Mouse (Mus musculus) layer of hippocampus, adult 2 months (tissue): ENCODE results near the gene Nckap5. TPM values are rescaled to one million over a fixed set of nuclear protein-coding genes. Genes with fewer than 3 reads are reported as not detected.
"Not testable (repeated sequence)": the region's sequence is repeated elsewhere in the genome, so short reads cannot be mapped to it uniquely, and the experiment has no call there.

ENCODE experiments used
- DNase-seq, 2 experiments: peaks; one replicate each; pipeline ENCODE4 v3.0.0; 2022; ENCODE audit warnings: low spot score in 2 of 2
- H3K27ac ChIP-seq: fragments of 200-600 bp; 2 replicates; pipeline ENCODE4 v1.8.1; 2022
- H3K4me3 ChIP-seq: fragments of 200-600 bp; 2 replicates; pipeline ENCODE4 v1.8.1; 2022; ENCODE audit warnings: mild to moderate bottlenecking
- CTCF ChIP-seq: fragments of 200-600 bp; conservative IDR thresholded peaks from 2 replicates; pipeline ENCODE4 v1.8.1; 2022; ENCODE audit warnings: antibody characterized with exemption, mild to moderate bottlenecking, moderate library complexity
- total RNA-seq, 2 experiments: library from RNA; stranded (reverse); gene quantifications; 2 replicates each; pipeline ENCODE4 v1.2.3; 2021

The Nckap5 gene
- total RNA-seq, 2 experiments from 2014 or later = 10.5 to 11.8 TPM

DNA sequence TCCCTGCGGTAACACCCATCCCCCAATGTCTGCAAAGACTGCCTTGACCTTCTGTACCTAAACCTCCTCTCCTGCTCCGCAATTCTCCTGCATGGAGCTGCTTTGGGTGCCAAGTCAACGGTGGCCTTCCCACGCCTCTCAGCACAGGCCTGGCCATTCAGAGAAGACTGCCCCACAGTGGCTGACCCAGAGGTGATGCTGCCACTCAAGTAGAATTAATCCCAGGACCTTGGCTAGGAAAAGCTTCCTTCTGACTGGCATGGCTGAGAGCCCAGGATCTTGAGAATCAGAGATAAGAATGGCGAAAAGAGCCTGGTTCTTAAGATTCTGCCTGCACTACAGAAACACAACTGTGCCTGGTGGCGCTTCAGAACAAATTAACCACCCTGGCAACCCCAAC lies 678.4 kb downstream of the Nckap5 start:
- Histone ChIP-seq H3K27ac (no peak overlapping the region; the same call in 1 of the 2 replicates), H3K4me3 (no peak overlapping the region)
- peak; percentile 50 for TF ChIP-seq CTCF
- peak in 1 of 2 experiments; percentile 37 for DNase-seq

DNA sequence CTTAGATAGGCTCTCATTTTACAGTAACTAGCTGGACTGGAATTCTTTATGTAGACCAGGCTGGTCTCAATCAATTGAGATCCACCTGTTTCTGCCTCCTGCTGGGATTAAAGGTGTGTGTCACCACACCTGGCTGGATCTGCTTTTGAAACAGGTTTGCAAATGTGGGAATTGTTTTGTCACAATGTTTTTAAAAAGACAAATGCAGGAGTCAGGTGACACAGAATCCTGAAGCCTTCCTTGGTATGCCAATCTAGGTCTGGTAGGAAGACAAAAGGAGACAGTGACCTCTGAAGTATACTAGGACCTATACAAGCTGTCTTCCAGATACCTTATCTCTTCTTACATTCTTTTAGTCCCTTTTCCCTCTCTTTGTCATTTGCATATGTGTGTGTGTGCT lies 680.6 kb downstream of the Nckap5 start:
- H3K4me3 ChIP-seq = no peak overlapping the region
- H3K27ac ChIP-seq = no peak overlapping the region
- DNase-seq = no peak
- no peak for TF ChIP-seq CTCF

- Histone ChIP-seq H3K27ac (0 out of 2 replicates have a peak overlapping the region, but pooled peaks have one; percentile 19), H3K4me3 (no peak overlapping the region)
- no peak for TF ChIP-seq CTCF
- peak; percentile 15 to 19 for DNase-seq
Measured at GRCm38 (mm10) chr1:126135717-126136116, 694.9 kb downstream of the Nckap5 start.

DNA sequence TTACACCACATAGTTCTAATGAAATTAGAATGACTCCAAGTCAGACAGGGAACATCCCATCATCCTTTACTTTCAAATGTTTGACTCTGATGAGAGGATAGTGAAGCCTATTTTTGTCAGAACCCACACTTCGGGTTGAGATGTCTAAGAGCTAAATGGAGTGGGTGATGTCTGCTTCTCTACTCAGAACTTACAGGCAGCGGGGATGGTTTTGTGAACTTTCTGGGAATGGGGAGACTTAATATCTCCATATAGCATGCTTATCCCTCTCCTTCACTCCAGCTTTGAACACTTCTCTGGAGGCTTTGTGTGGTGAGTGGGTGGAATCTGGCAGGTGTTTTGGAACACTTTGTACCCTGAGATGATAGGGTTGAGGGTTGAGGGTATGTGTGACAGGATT lies 698.3 kb downstream of the Nckap5 start:
- DNase-seq = no peak
- Histone ChIP-seq H3K4me3 (no peak overlapping the region), H3K27ac (no peak overlapping the region)
- no peak for TF ChIP-seq CTCF

DNA sequence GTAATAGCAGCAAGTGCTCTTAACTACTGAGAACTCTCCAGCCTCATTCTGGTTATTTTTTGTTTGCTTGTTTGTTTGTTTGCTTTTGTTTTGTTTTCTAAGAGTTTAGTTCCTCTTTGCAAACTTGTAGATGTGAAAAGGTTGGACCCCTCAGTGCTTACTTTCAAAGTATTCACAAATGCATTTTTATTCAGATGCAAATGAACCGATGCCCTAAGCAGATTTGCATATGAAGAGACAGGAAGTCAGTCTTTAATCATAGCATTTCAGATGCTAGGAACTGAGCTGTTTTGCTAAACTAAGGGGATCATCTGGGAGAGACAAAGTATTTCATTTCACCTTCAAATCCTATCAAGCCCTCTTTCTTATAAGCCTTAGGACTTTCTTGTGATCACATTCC lies 701.5 kb downstream of the Nckap5 start:
- no peak for TF ChIP-seq CTCF
- no peak for DNase-seq
- H3K27ac ChIP-seq = no peak overlapping the region

GRCm38 (mm10) chr1:126123111-126123510 lies 707.5 kb downstream of the Nckap5 start:
- Histone ChIP-seq H3K4me3 (no peak overlapping the region), H3K27ac (no peak overlapping the region)
- no peak for DNase-seq
- TF ChIP-seq CTCF = no peak

More for the DNA sequence above, 701.5 kb downstream of the Nckap5 start:
- no peak overlapping the region for H3K4me3 ChIP-seq

DNA sequence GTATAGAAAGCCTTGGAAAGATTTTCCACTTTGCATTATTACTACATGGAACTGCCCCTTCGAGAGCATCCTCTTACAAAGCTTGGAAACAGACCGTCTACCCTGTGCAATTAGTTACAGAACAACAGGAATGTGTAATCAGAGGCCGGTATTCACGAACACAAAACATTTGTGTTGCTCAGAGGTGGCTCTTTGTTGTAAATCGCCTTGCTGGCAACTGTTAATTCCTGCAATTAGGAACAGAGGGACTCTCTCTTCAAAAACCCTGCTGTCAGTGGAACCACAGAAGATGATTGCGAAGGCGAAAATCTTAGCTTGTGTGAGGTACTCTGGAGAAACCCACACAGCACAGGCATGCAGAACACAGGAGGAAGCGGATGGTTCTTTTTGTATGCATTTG lies 710.1 kb downstream of the Nckap5 start:
- no peak for DNase-seq
- TF ChIP-seq CTCF = no peak
- H3K4me3 ChIP-seq = no peak overlapping the region
- H3K27ac ChIP-seq = no peak overlapping the region; the same call in 1 of the 2 replicates

DNA sequence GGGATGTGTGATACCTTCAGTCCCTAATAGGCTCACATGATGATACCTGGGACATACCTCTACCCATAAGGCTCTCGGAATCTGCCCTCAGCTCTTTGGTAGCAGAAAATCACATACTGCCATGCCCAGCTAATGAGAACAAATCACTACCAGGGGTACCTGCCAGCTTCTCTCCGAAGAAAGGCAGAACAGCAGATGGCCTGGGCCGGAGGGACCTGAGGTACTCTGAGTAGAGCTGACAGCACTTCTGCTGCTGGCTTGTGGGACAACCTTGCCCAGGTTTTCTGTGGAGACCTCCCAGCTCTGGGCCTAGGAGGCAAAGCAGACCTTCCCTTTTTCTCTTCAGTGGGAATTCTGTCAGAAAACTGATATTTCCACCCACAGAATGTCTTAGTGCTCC lies 714.6 kb downstream of the Nckap5 start:
- no peak for DNase-seq

GRCm38 (mm10) chr1:126105673-126106256 lies 724.8 kb downstream of the Nckap5 start:
- no peak for TF ChIP-seq CTCF
- DNase-seq = no peak
- no peak overlapping the region for H3K27ac ChIP-seq
- no peak overlapping the region for H3K4me3 ChIP-seq

More for the DNA sequence above, 714.6 kb downstream of the Nckap5 start:
- H3K4me3 ChIP-seq = no peak overlapping the region
- no peak overlapping the region for H3K27ac ChIP-seq
- TF ChIP-seq CTCF = no peak

DNA sequence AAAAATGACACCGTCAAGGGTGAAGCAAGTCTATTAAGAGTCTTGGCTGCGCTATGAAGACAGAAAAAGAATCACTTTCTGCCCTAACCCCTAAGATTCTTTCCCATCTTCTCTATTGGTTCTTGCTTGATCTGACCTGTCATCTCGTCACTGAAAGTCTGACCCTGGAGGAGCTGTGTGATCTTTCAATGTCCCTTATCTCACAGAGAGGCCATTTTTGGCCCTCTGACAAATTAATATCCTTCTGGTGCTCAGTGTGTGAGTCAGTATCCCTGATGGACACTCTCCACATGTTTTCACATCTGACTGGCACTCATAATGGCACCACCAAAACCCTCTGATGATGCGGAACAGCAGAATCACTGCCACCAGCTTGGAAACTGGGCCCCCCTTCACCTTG lies 736.3 kb downstream of the Nckap5 start:
- TF ChIP-seq CTCF = no peak
- H3K4me3 ChIP-seq = no peak overlapping the region
- no peak for DNase-seq
- H3K27ac ChIP-seq = no peak overlapping the region

- not testable (repeated sequence) for DNase-seq, H3K27ac ChIP-seq, H3K4me3 ChIP-seq
Measured at GRCm38 (mm10) chr1:126091979-126092378, 738.6 kb downstream of the Nckap5 start.

GRCm38 (mm10) chr1:126087181-126087580 lies 743.4 kb downstream of the Nckap5 start:
- TF ChIP-seq CTCF = no peak
- DNase-seq = no peak
- Histone ChIP-seq H3K27ac (no peak overlapping the region), H3K4me3 (no peak overlapping the region)

- no peak for TF ChIP-seq CTCF
- no peak for DNase-seq
- no peak overlapping the region for H3K4me3 ChIP-seq
- no peak overlapping the region for H3K27ac ChIP-seq
Measured at GRCm38 (mm10) chr1:126076312-126076711, 754.3 kb downstream of the Nckap5 start.

DNA sequence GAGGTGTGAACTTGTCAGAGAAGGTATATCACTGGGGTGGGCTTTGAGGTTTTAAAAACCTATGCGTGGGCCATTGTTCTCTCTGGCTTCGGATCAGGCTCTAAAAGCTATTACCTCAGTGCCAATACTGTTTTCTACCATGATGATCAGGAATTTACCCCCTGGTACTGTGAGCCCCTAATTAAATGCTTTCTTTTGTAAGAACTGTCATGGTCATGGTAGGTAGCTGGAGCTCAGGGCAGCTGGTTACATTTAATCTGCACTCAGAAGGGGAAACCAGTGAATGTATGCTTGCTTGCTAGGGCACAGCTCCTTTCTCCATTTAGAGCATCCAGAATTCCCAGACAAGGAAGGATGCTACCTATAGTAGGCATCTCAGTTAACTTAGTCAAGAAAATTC lies 759.7 kb downstream of the Nckap5 start:
- DNase-seq = no peak
- TF ChIP-seq CTCF = no peak
- Histone ChIP-seq H3K4me3 (no peak overlapping the region), H3K27ac (no peak overlapping the region)
